Mouse (Mus musculus) gastrocnemius, adult 2 months (tissue): ENCODE measurements around the gene Olfr135. TPM values are rescaled to one million over a fixed set of nuclear protein-coding genes. Genes with fewer than 3 reads are reported as not detected.

Experiments
- DNase-seq: peaks from one replicate; pipeline ENCODE4 v3.0.0; 2022
- H3K27ac ChIP-seq: fragments of 200-600 bp; 2 replicates; pipeline ENCODE4 v1.8.1; 2022; ENCODE audit warnings: mild to moderate bottlenecking
- H3K4me3 ChIP-seq: fragments of 200-600 bp; 2 replicates; pipeline ENCODE4 v1.8.1; 2022; ENCODE audit warnings: mild to moderate bottlenecking, moderate library complexity
- CTCF ChIP-seq: fragments of 200-600 bp; IDR thresholded peaks from 2 replicates; pipeline ENCODE4 v1.8.1; 2022; ENCODE audit warnings: antibody characterized with exemption, mild to moderate bottlenecking, moderate library complexity
- intact Hi-C: fragments of 180-260 bp; cut with DNase I; formaldehyde crosslinking; loops from one replicate; pipeline ENCODE4 v1.15.1; 2025
- long read RNA-seq, 2 experiments: library from polyadenylated mRNA; stranded (forward); transcript quantifications; one replicate each; pipeline ENCODE4 v2.0.0; 2021
- total RNA-seq, 2 experiments: library from RNA; stranded (reverse); gene quantifications; 2 replicates each; pipeline ENCODE4 v1.2.3; 2021

Gene Olfr135
- not detected for total RNA-seq
- long read RNA-seq, experiment 1: 0 reads
- long read RNA-seq, experiment 2: 0 reads

GRCm38 (mm10) chr17:38204035-38204434 is at the start of gene Olfr135:
Gene Olfr135 (plus strand): TSS chr17:38204335.
- H3K27ac ChIP-seq: no peak within 1 kb of the TSS
- intact Hi-C loops: no loop called here
- no peak for DNase-seq
- TF ChIP-seq CTCF: no peak
- no peak within 1 kb of the TSS for H3K4me3 ChIP-seq

- DNase-seq: no peak
- no peak for TF ChIP-seq CTCF
- intact Hi-C loops: no loop called here
- no peak within 1 kb of the TSS for H3K27ac ChIP-seq
- H3K4me3 ChIP-seq: no peak within 1 kb of the TSS
Observed at GRCm38 (mm10) chr17:38171088-38171487, 33.0 kb upstream of the Olfr135 start, which contains the start of gene Olfr134. Gene Olfr134 (plus strand): TSS chr17:38171388.

Other genes with a start within 250 kb of the Olfr135 start
- not detected for gene Olfr129, start 144.3 kb upstream of the Olfr135 start, total RNA-seq
- gene Olfr130, start 140.4 kb upstream of the Olfr135 start, total RNA-seq: not detected
- not detected for gene Olfr131, start 115.6 kb upstream of the Olfr135 start, total RNA-seq
- gene Olfr132, start 69.8 kb upstream of the Olfr135 start, total RNA-seq: not detected
- not detected for gene Olfr133, start 59.1 kb upstream of the Olfr135 start, total RNA-seq
- not detected for gene Olfr134, start 32.9 kb upstream of the Olfr135 start, total RNA-seq
- gene Olfr138, start 56.7 kb downstream of the Olfr135 start, total RNA-seq: not detected
- gene Olfr137, start 103.2 kb downstream of the Olfr135 start, total RNA-seq: not detected
- not detected for gene Olfr136, start 125.5 kb downstream of the Olfr135 start, total RNA-seq
- gene Esp36, start 215.8 kb downstream of the Olfr135 start, total RNA-seq: not detected